Mouse (Mus musculus) thymus, adult 2 months (tissue): ENCODE results near the gene Slc36a1. TPM values are rescaled to one million over a fixed set of nuclear protein-coding genes. Genes with fewer than 3 reads are reported as not detected.

Experiments
- DNase-seq: peaks from one replicate; pipeline ENCODE4 v3.0.0; 2021
- H3K27ac ChIP-seq: fragments of 200-500 bp; 2 replicates; pipeline ENCODE4 v1.5.1; 2012; ENCODE audit warnings: low read length, control low read depth; ENCODE audit not compliant: control insufficient read depth, insufficient read depth
- H3K27me3 ChIP-seq: fragments of 200-500 bp; 2 replicates; pipeline ENCODE4 v1.6.1; 2012; ENCODE audit warnings: mild to moderate bottlenecking, low read length, moderate library complexity, mixed read lengths; ENCODE audit not compliant: control insufficient read depth, insufficient read depth
- H3K36me3 ChIP-seq: fragments of 200-500 bp; 2 replicates; pipeline ENCODE4 v1.6.1; 2012; ENCODE audit warnings: mild to moderate bottlenecking, low read length, moderate library complexity; ENCODE audit not compliant: control insufficient read depth, insufficient read depth
- H3K4me1 ChIP-seq: fragments of 200-500 bp; replicated peaks from 2 replicates; pipeline ENCODE4 v1.6.1; 2012; ENCODE audit warnings: low read length; ENCODE audit not compliant: control insufficient read depth, insufficient read depth
- H3K4me3 ChIP-seq: fragments of 200-500 bp; 2 replicates; pipeline ENCODE4 v1.5.1; 2012; ENCODE audit warnings: mild to moderate bottlenecking, low read length, control low read depth, moderate library complexity; ENCODE audit not compliant: control insufficient read depth, insufficient read depth
- CTCF ChIP-seq: fragments of 200-500 bp; IDR thresholded peaks from 2 replicates; pipeline ENCODE4 v1.5.1; 2012; ENCODE audit warnings: mild to moderate bottlenecking, control low read depth, low read length, moderate library complexity, borderline replicate concordance; ENCODE audit not compliant: control insufficient read depth, poor library complexity, insufficient read depth; ENCODE audit errors: extremely low read depth
- POLR2A ChIP-seq: fragments of 200-500 bp; IDR thresholded peaks from 2 replicates; pipeline ENCODE4 v1.6.1; 2012; ENCODE audit warnings: mild to moderate bottlenecking, low read length, control low read depth, moderate library complexity; ENCODE audit not compliant: control insufficient read depth, poor library complexity, insufficient read depth; ENCODE audit errors: extremely low read depth
- WGBS: fragments of 180-500 bp; shearing (Covaris S2); methylation state at CpG from one replicate; pipeline ENCODE4 v1.1.7; 2018; 5-methylcytosine and 5-hydroxymethylcytosine counted together
- polyA plus RNA-seq: library from polyadenylated mRNA; depleted of rRNA; stranded (reverse); fragments of >200 nt; gene quantifications from 2 replicates; pipeline ENCODE4 v1.2.3, GENCODE M21; 2012

The Slc36a1 gene
- polyA plus RNA-seq, 1 experiment, result 65.3 TPM

DNA sequence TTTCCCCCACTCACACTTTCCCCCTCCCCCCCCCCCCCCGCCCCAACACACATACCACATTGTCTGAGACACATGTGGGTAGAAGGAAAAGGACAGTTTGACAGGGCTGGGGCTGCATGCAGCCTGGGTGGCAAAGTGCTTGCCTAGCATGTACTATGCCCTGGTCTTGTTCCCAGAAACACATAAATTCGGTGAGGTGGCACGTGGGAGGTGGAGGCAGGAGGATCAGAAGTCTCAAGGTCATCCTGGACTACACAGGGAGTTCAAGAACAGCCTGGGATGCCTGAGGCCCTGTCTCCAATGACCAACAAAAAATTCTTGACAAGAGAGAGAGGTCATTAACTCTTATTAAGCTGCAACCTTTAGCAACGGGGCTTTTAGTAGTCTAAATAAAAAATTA lies 11.9 kb downstream of the Slc36a1 start:
- TF ChIP-seq POLR2A, result no peak
- no peak for TF ChIP-seq CTCF
- WGBS, result 86% methylated on average over 4 of the region's 4 CpGs
- no peak for DNase-seq
- Histone ChIP-seq H3K4me3 (no peak overlapping the region), H3K27ac (no peak overlapping the region), H3K4me1 (peaks cover 5% of the 10 kb centered on the region), H3K36me3 (peaks cover 4% of the 10 kb centered on the region; the same call in 1 of the 2 replicates), H3K27me3 (no peaks in the 10 kb centered on the region)

- Histone ChIP-seq H3K4me1 (peaks cover 9% of the 10 kb centered on the region), H3K27ac (no peak overlapping the region), H3K27me3 (no peaks in the 10 kb centered on the region), H3K4me3 (no peak overlapping the region), H3K36me3 (peaks cover 4% of the 10 kb centered on the region; the same call in 1 of the 2 replicates)
- DNase-seq, result no peak
- TF ChIP-seq POLR2A (no peak), CTCF (no peak)
- WGBS, result 94% methylated on average over 13 of the region's 13 CpGs
These were observed 12.7 kb downstream of the Slc36a1 start for GRCm38 (mm10) chr11:55216830-55217229.

GRCm38 (mm10) chr11:55217418-55217817 lies 13.3 kb downstream of the Slc36a1 start:
- Histone ChIP-seq H3K36me3 (peaks cover 4% of the 10 kb centered on the region; the same call in 1 of the 2 replicates), H3K4me1 (peaks cover 10% of the 10 kb centered on the region), H3K27ac (no peak overlapping the region), H3K27me3 (no peaks in the 10 kb centered on the region), H3K4me3 (no peak overlapping the region)
- DNase-seq, result no peak
- TF ChIP-seq CTCF (no peak), POLR2A (no peak)
- over 99% methylated on average over 4 of the region's 4 CpGs for WGBS

DNA sequence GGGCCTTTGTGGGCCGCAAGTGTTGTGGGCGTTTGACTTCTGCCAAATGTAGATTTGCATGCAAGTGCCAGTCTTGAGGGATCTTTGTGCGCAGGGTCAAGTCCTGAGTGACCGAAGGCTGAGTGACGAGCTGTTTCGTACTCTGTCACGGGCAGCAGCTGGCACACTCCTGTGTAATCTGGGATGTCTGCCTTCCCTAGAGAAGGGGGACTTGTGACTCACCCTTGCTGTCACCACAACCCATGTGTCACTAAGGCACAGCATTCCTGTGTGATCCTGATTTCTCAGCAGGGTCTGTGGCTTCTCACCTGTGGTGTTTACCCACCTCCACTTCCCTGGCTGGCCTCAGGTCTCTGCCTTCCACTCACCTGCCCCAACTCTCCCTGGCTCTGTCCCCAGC lies 13.7 kb downstream of the Slc36a1 start:
- peaks cover 4% of the 10 kb centered on the region; the same call in 1 of the 2 replicates for H3K36me3 ChIP-seq
- DNase-seq, result no peak
- TF ChIP-seq POLR2A, result no peak
- peaks cover 10% of the 10 kb centered on the region for H3K4me1 ChIP-seq
- no peak overlapping the region for H3K4me3 ChIP-seq
- WGBS, result 98% methylated on average over 7 of the region's 7 CpGs
- H3K27ac ChIP-seq, result no peak overlapping the region
- no peaks in the 10 kb centered on the region for H3K27me3 ChIP-seq

DNA sequence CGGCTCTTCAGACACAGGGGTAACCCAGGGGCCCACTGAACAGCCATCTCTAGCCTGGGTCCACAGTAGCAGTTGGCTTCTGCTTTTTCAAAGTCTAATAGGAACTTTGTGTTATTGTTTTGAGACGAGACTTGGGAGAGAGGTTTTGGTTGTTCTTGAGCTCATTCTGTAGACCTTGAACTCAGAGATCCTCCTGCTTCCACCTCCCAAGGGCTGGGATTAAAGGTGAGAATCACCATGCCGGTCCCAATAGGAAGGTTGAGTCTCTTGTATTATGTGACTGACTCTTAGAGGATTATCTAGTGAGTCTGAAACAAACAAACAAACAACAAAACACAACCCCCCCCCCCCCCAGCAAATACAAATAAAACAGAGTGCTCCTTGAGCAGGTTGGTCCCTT lies 14.3 kb downstream of the Slc36a1 start:
- 98% methylated on average over 3 of the region's 3 CpGs for WGBS
- DNase-seq, result no peak
- peaks cover 4% of the 10 kb centered on the region; the same call in 1 of the 2 replicates for H3K36me3 ChIP-seq

GRCm38 (mm10) chr11:55221306-55221705 lies 17.2 kb downstream of the Slc36a1 start:
- Histone ChIP-seq H3K27me3 (no peaks in the 10 kb centered on the region), H3K4me3 (no peak overlapping the region), H3K36me3 (peaks cover 19% of the 10 kb centered on the region), H3K4me1 (peaks cover 10% of the 10 kb centered on the region), H3K27ac (peak overlapping the region; percentile 60)
- WGBS, result 80% methylated on average over 7 of the region's 7 CpGs
- DNase-seq, result no peak
- TF ChIP-seq POLR2A, result no peak
- TF ChIP-seq CTCF, result no peak

More for the DNA sequence above, 14.3 kb downstream of the Slc36a1 start:
- Histone ChIP-seq H3K27me3 (no peaks in the 10 kb centered on the region), H3K4me1 (peaks cover 10% of the 10 kb centered on the region), H3K4me3 (no peak overlapping the region), H3K27ac (no peak overlapping the region)
- TF ChIP-seq POLR2A, result no peak
- no peak for TF ChIP-seq CTCF

GRCm38 (mm10) chr11:55231034-55231433 lies 26.9 kb downstream of the Slc36a1 start:
- 0 out of 2 replicates have a peak, but pooled peaks cover 2% of the 10 kb centered on the region for H3K4me1 ChIP-seq
- TF ChIP-seq CTCF (no peak), POLR2A (no peak)
- no peak overlapping the region for H3K4me3 ChIP-seq
- H3K27me3 ChIP-seq, result no peaks in the 10 kb centered on the region
- DNase-seq, result no peak
- WGBS, result 12% methylated on average over 6 of the region's 6 CpGs
- H3K27ac ChIP-seq, result no peak overlapping the region
- H3K36me3 ChIP-seq, result no peaks in the 10 kb centered on the region
